Mouse (Mus musculus): Measurements from ENCODE around the gene Uhrf2. TPM values are rescaled to one million over a fixed set of nuclear protein-coding genes. Genes with fewer than 3 reads are reported as not detected.

The Uhrf2 gene
- polyA plus RNA-seq, 1 experiment from 2014 or later, result 76.7 TPM

DNA sequence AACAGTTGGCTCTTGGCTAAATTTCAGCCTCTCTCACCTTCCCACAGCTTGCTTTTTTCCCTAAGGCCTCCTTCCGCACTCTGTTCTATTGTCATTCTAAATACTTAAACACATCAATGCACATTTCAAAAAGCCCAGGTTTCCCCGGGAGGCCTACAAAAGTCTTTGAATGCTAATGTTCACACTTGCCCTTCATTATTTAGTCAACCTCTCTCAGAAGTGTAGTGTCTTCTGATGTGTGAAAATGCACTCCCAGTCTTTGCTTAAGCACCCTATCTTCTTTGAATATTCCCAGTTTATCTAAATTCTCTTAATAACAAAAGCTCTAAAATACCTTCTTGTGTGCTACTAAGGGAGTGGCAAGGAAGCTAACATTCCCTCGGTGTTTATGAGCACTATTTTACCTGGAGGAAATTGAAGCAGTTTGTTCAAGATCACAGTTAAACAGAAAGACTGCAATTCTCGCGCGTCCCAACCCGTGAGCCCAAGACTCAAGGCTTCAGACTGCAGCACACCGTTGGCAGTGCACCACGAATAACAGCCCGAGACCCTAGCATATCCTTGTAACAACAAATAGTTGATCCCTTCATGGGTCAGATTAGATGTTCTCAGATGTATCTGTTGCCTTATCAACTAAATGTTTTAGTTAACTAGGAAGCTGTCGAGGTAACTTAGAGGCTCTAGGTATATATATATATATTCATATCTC, 1.2 kb upstream of the Uhrf2 start:
- no peak for ATAC-seq (ENCODE audit: low FRiP score, low read depth)
- Histone ChIP-seq H3K27me3 (no peaks in the 10 kb centered on the region), H3K4me2 (replicated peaks) (peak overlapping the region; percentile 78), H3K9ac (no peak overlapping the region), H3K9me3 (no peaks in the 10 kb centered on the region), H3K27ac (no peak overlapping the region), H3K36me3 (no peaks in the 10 kb centered on the region), H3K4me1 (peaks cover 18% of the 10 kb centered on the region), H3K4me3 (peak overlapping the region; percentile 100)
- 37% methylated on average over 11 of the region's 11 CpGs for WGBS

DNA sequence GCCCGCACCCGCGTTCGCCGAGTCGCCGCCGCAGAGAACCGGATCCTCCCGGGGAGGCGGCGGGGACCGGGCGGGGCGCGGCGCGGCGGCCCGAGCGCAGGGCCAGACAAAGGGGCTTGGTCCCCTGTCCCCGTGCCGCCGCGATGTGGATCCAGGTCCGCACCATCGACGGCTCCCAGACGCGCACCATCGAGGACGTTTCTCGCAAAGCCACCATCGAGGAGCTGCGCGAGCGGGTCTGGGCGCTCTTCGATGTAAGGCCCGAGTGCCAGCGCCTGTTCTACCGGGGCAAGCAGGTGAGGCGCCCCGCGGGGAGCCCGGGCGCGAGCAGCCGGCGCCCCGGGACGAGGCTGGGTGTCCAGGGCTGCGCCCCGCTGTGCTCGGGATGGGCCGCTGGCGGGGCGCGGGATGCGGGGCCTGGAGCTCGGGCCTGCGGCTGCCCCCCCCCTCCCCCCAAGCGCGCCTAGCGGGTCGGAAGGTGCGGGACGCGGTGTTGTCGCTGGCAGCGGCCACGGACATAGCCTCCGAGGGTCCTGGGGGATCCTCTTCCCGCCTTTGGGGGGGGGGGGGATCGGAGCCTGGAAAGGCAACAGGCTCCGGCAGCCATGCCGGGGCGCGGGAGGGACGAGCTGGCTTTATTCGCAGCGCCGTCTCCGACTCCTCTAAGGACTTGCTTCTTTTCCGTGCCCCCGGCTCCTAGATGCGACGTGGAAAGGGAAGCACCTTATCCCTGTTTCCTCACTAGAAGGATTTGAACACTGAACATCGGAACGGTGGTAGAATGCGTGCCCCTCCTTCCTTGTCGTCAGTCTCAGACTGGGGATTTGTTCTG, 539 bp downstream of the Uhrf2 start:
- Histone ChIP-seq H3K4me1 (peaks cover 27% of the 10 kb centered on the region), H3K27me3 (no peaks in the 10 kb centered on the region), H3K36me3 (no peaks in the 10 kb centered on the region), H3K9ac (peak overlapping the region; percentile 99), H3K4me3 (peak overlapping the region; percentile 100), H3K27ac (peak overlapping the region; percentile 97), H3K9me3 (no peaks in the 10 kb centered on the region), H3K4me2 (replicated peaks) (peak overlapping the region; percentile 78)
- under 1% methylated on average over 88 of the region's 92 CpGs for WGBS
- ATAC-seq (ENCODE audit: low FRiP score, low read depth), result no peak

GRCm38 (mm10) chr19:30031468-30031931, 1.2 kb downstream of the Uhrf2 start:
- no peak for ATAC-seq (ENCODE audit: low FRiP score, low read depth)
- WGBS, result 3% methylated on average over 7 of the region's 7 CpGs
- peak overlapping the region; percentile 97 for H3K27ac ChIP-seq

DNA sequence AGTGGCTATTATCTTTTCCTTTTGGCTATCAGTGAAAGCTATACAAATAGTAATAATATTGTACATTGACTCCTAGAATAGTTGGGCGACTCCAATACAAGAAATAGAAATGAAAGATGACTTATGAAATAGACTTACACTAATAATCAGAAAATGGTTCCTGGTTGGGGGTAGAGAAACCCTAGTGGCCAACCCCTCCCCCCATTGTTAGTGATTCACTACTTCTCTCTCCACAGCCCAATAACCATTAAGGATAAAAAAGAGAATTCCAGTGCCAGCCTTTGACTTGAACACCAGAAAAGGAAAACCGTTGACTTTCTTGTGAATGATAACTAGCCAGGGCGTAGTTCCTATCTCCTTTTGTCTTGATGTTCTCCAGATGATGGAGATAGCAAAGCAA, 1.9 kb downstream of the Uhrf2 start:
- Histone ChIP-seq H3K27ac (no peak overlapping the region), H3K36me3 (no peaks in the 10 kb centered on the region), H3K4me1 (peaks cover 30% of the 10 kb centered on the region), H3K27me3 (no peaks in the 10 kb centered on the region), H3K4me3 (peak overlapping the region; percentile 100), H3K9me3 (no peaks in the 10 kb centered on the region), H3K4me2 (replicated peaks) (peak overlapping the region; percentile 78), H3K9ac (no peak overlapping the region)
- ATAC-seq (ENCODE audit: low FRiP score, low read depth), result no peak
- 71% methylated on average over 3 of the region's 3 CpGs for WGBS

More at GRCm38 (mm10) chr19:30031468-30031931, 1.2 kb downstream of the Uhrf2 start:
- no peaks in the 10 kb centered on the region for H3K9me3 ChIP-seq
- H3K4me3 ChIP-seq, result peak overlapping the region; percentile 100
- H3K4me2 ChIP-seq (replicated peaks), result peak overlapping the region; percentile 78
- H3K9ac ChIP-seq, result peak overlapping the region; percentile 99
- H3K36me3 ChIP-seq, result no peaks in the 10 kb centered on the region
- H3K27me3 ChIP-seq, result no peaks in the 10 kb centered on the region
- peaks cover 30% of the 10 kb centered on the region for H3K4me1 ChIP-seq

- H3K9ac ChIP-seq, result no peak overlapping the region
- no peaks in the 10 kb centered on the region for H3K27me3 ChIP-seq
- no peaks in the 10 kb centered on the region for H3K9me3 ChIP-seq
- peaks cover 6% of the 10 kb centered on the region; the same call in 1 of the 2 replicates for H3K36me3 ChIP-seq
- H3K27ac ChIP-seq, result no peak overlapping the region
- H3K4me3 ChIP-seq, result no peak overlapping the region
- peaks cover 30% of the 10 kb centered on the region for H3K4me1 ChIP-seq
- no peak overlapping the region for H3K4me2 ChIP-seq (replicated peaks)
- WGBS, result 64% methylated on average over 3 of the region's 3 CpGs
- ATAC-seq (ENCODE audit: low FRiP score, low read depth), result no peak
These were observed 5.0 kb downstream of the Uhrf2 start for GRCm38 (mm10) chr19:30035361-30035760.

DNA sequence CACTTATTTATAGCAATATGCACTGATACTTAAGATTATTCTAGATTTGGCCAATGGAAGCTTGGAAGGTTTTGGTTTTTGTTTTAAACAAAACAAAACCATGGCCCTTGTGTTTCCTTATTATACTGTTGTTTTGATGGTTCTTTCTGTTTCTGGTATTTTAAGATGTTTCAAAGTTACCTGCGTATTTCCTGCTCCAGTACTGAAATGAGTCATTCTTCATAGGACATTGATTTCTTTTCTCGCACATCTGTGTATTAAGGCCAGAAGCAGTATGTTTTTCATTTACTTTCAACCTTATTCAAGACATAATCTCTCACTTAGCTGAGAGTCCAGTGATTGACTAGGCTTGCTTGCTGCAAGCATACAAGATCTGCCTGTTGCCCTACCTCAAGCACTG, 13.4 kb downstream of the Uhrf2 start:
- peaks cover 46% of the 10 kb centered on the region for H3K36me3 ChIP-seq
- 0 out of 2 replicates have a peak, but pooled peaks cover 2% of the 10 kb centered on the region for H3K9me3 ChIP-seq
- H3K27ac ChIP-seq, result no peak overlapping the region
- H3K4me1 ChIP-seq, result no peaks in the 10 kb centered on the region
- H3K4me3 ChIP-seq, result no peak overlapping the region
- 95% methylated on average over 2 of the region's 2 CpGs for WGBS
- no peak for ATAC-seq (ENCODE audit: low FRiP score, low read depth)
- H3K9ac ChIP-seq, result no peak overlapping the region
- H3K27me3 ChIP-seq, result no peaks in the 10 kb centered on the region
- no peak overlapping the region for H3K4me2 ChIP-seq (replicated peaks)

- Histone ChIP-seq H3K9me3 (0 out of 2 replicates have a peak, but pooled peaks cover 2% of the 10 kb centered on the region), H3K4me2 (replicated peaks) (no peak overlapping the region), H3K4me1 (no peaks in the 10 kb centered on the region), H3K36me3 (peaks cover 44% of the 10 kb centered on the region), H3K9ac (no peak overlapping the region), H3K27me3 (no peaks in the 10 kb centered on the region), H3K4me3 (no peak overlapping the region), H3K27ac (no peak overlapping the region)
- no peak for ATAC-seq (ENCODE audit: low FRiP score, low read depth)
- 92% methylated on average over 1 of the region's 1 CpGs for WGBS
These were observed 14.3 kb downstream of the Uhrf2 start for GRCm38 (mm10) chr19:30044630-30045029.

DNA sequence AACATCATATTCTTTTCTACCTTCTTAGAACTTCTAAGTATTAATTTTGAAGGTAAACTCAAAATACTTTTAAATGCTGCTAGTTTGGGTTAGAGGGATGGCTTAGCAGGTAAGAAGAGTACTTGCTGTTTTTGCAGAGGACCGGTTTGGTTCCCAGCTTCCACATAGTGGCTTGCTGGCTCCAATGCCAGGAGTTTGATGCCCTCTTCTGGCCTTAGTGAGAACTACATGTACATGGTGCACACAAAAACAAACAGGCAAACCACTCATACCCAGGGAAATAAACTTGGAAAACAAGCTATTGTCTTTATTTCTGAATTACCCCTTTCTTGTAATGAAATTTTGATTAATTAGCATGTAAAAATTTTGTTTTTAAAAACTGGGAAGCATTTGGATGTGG, 15.5 kb downstream of the Uhrf2 start:
- no peak overlapping the region for H3K27ac ChIP-seq
- ATAC-seq (ENCODE audit: low FRiP score, low read depth), result no peak
- 0 out of 2 replicates have a peak, but pooled peaks cover 2% of the 10 kb centered on the region for H3K9me3 ChIP-seq
- no peaks in the 10 kb centered on the region for H3K27me3 ChIP-seq
- no peaks in the 10 kb centered on the region for H3K4me1 ChIP-seq
- peaks cover 50% of the 10 kb centered on the region for H3K36me3 ChIP-seq
- 55% methylated on average over 1 of the region's 1 CpGs for WGBS
- H3K4me3 ChIP-seq, result no peak overlapping the region
- no peak overlapping the region for H3K4me2 ChIP-seq (replicated peaks)
- no peak overlapping the region for H3K9ac ChIP-seq

GRCm38 (mm10) chr19:30050584-30050983, 20.3 kb downstream of the Uhrf2 start:
- Histone ChIP-seq H3K4me3 (no peak overlapping the region), H3K27me3 (no peaks in the 10 kb centered on the region), H3K4me1 (no peaks in the 10 kb centered on the region), H3K4me2 (replicated peaks) (no peak overlapping the region), H3K9me3 (0 out of 2 replicates have a peak, but pooled peaks cover 2% of the 10 kb centered on the region), H3K36me3 (peaks cover 37% of the 10 kb centered on the region), H3K9ac (no peak overlapping the region), H3K27ac (no peak overlapping the region)
- ATAC-seq (ENCODE audit: low FRiP score, low read depth), result no peak
- 74% methylated on average over 2 of the region's 2 CpGs for WGBS

DNA sequence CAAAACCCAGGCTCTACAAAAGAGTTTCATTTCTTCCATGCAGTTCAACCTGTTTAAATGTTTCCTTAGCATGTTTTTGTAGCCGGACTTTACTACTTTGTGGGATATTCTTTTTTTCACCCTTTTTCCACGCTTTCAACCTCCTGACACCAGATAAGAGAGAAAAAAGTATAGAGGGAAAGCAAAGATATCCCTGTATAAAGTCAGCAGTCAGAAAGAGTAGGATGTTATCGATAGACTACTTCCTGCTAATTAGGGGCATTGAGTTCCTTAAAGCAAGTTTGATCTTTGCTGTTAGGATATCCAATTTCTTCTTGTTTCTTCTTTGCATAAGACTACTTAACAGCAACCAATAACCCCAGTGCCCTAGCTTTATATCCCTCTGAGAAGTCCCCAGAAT, 21.2 kb downstream of the Uhrf2 start:
- Histone ChIP-seq H3K9me3 (no peaks in the 10 kb centered on the region), H3K27me3 (no peaks in the 10 kb centered on the region), H3K4me2 (replicated peaks) (no peak overlapping the region), H3K9ac (no peak overlapping the region), H3K27ac (no peak overlapping the region), H3K36me3 (peaks cover 35% of the 10 kb centered on the region), H3K4me1 (no peaks in the 10 kb centered on the region), H3K4me3 (no peak overlapping the region)
- 88% methylated on average over 3 of the region's 3 CpGs for WGBS
- no peak for ATAC-seq (ENCODE audit: low FRiP score, low read depth)

- ATAC-seq (ENCODE audit: low FRiP score, low read depth), result no peak
- Histone ChIP-seq H3K9ac (no peak overlapping the region), H3K4me3 (no peak overlapping the region), H3K4me2 (replicated peaks) (no peak overlapping the region), H3K27me3 (no peaks in the 10 kb centered on the region), H3K36me3 (peaks cover 40% of the 10 kb centered on the region), H3K9me3 (no peaks in the 10 kb centered on the region), H3K27ac (no peak overlapping the region), H3K4me1 (no peaks in the 10 kb centered on the region)
- WGBS, result 96% methylated on average over 2 of the region's 2 CpGs
These were observed 23.9 kb downstream of the Uhrf2 start for GRCm38 (mm10) chr19:30054218-30054617.

- no peak for ATAC-seq (ENCODE audit: low FRiP score, low read depth)
- no peaks in the 10 kb centered on the region for H3K27me3 ChIP-seq
- 59% methylated on average over 4 of the region's 4 CpGs for WGBS
- H3K9me3 ChIP-seq, result no peaks in the 10 kb centered on the region
- H3K4me2 ChIP-seq (replicated peaks), result no peak overlapping the region
- H3K4me1 ChIP-seq, result peaks cover 8% of the 10 kb centered on the region
- no peak overlapping the region for H3K4me3 ChIP-seq
- no peak overlapping the region for H3K9ac ChIP-seq
- no peak overlapping the region for H3K27ac ChIP-seq
- H3K36me3 ChIP-seq, result peaks cover 17% of the 10 kb centered on the region
These were observed 35.5 kb downstream of the Uhrf2 start for GRCm38 (mm10) chr19:30065797-30066196.

Measured in limb, embryonic 13.5 days (tissue).